Mouse (Mus musculus): ENCODE measurements around the gene Zscan26.
"Not testable (repeated sequence)": the region's sequence is repeated elsewhere in the genome, so short reads cannot be mapped to it uniquely, and the experiment has no call there.

Gene Zscan26

GRCm38 (mm10) chr13:21453449-21453848, at the start of gene Zscan26:
TSS of gene Zscan26 (minus strand) at chr13:21453730.
- peak; percentile 89 for DNase-seq

- DNase-seq: no peak
Measured at GRCm38 (mm10) chr13:21502296-21502695, 48.8 kb upstream of the Zscan26 start.

GRCm38 (mm10) chr13:21501182-21501581, 47.7 kb upstream of the Zscan26 start, which contains the start of gene Gm11273:
TSS of gene Gm11273 (minus strand) at chr13:21501418.
- not testable (repeated sequence) for DNase-seq

- peak; percentile 8 to 29 for DNase-seq
Measured at GRCm38 (mm10) chr13:21495080-21495479, 41.5 kb upstream of the Zscan26 start, which contains the start of gene AK157302. TSS of gene AK157302 (plus strand) at chr13:21495223.

- no peak for DNase-seq
Measured at GRCm38 (mm10) chr13:21492847-21493246, 39.3 kb upstream of the Zscan26 start.

GRCm38 (mm10) chr13:21486881-21487280, 33.4 kb upstream of the Zscan26 start:
- no peak for DNase-seq

GRCm38 (mm10) chr13:21478759-21479670, 25.5 kb upstream of the Zscan26 start, which contains the start of the genes Zkscan4 and Gm10065:
TSS of gene Zkscan4 (plus strand) at chr13:21478907.
TSS of gene Gm10065 (minus strand) at chr13:21479441.
- peak; percentile 63 to 72 for DNase-seq

- DNase-seq: no peak
Measured at GRCm38 (mm10) chr13:21472427-21472826, 18.9 kb upstream of the Zscan26 start.

GRCm38 (mm10) chr13:21469097-21469496, 15.6 kb upstream of the Zscan26 start:
- DNase-seq: no peak

- peak; percentile 82 to 91 for DNase-seq
Measured at GRCm38 (mm10) chr13:21468061-21469019, 14.8 kb upstream of the Zscan26 start, which contains the start of gene Nkapl. TSS of gene Nkapl (minus strand) at chr13:21468509.

- no peak for DNase-seq
Measured at GRCm38 (mm10) chr13:21467336-21467735, 13.8 kb upstream of the Zscan26 start.

- not testable (repeated sequence) for DNase-seq
Measured at GRCm38 (mm10) chr13:21462516-21462915, 9.0 kb upstream of the Zscan26 start.

GRCm38 (mm10) chr13:21456347-21456746, 2.8 kb upstream of the Zscan26 start:
- DNase-seq: peak in 1 of 2 experiments; percentile 21

GRCm38 (mm10) chr13:21454133-21454532, 603 bp upstream of the Zscan26 start:
- DNase-seq: no peak

GRCm38 (mm10) chr13:21453042-21453441, 488 bp downstream of the Zscan26 start:
- no peak for DNase-seq

- peak; percentile 10 to 30 for DNase-seq
Measured at GRCm38 (mm10) chr13:21447856-21448614, 5.5 kb downstream of the Zscan26 start.

- no peak for DNase-seq
Measured at GRCm38 (mm10) chr13:21446796-21447195, 6.7 kb downstream of the Zscan26 start.

GRCm38 (mm10) chr13:21441207-21441572, 12.3 kb downstream of the Zscan26 start:
- DNase-seq: no peak

- peak; percentile 69 to 79 for DNase-seq
Measured at GRCm38 (mm10) chr13:21440503-21441206, 12.9 kb downstream of the Zscan26 start, which contains the start of gene Pgbd1. TSS of gene Pgbd1 (minus strand) at chr13:21441058.

- DNase-seq: no peak
Measured at GRCm38 (mm10) chr13:21435476-21435875, 18.1 kb downstream of the Zscan26 start.

GRCm38 (mm10) chr13:21427631-21428030, 25.9 kb downstream of the Zscan26 start:
- DNase-seq: no peak

All from kidney, postnatal 36 days (tissue).